Mouse (Mus musculus) neural tube, embryonic 15.5 days (tissue): ENCODE measurements around the gene Bmp6. TPM values are rescaled to one million over a fixed set of nuclear protein-coding genes. Genes with fewer than 3 reads are reported as not detected.

ENCODE experiments used
- ATAC-seq: fragments of 200-750 bp; cut with Nextera tagmentation; 2 replicates; pipeline ENCODE4 v1.8.0; 2017; ENCODE audit warnings: mild to moderate bottlenecking, moderate TSS enrichment, moderate library complexity; ENCODE audit not compliant: low FRiP score
- H3K27ac ChIP-seq: fragments of 300-500 bp; sonication (generic); replicated peaks from 2 replicates; pipeline ENCODE4 v1.5.1; 2015; ENCODE audit warnings: mild to moderate bottlenecking, inconsistent platforms
- H3K27me3 ChIP-seq: fragments of 300-500 bp; sonication (generic); replicated peaks from 2 replicates; pipeline ENCODE4 v1.6.1; 2015; ENCODE audit warnings: inconsistent platforms
- H3K36me3 ChIP-seq: fragments of 300-500 bp; sonication (generic); 2 replicates; pipeline ENCODE4 v1.6.1; 2015; ENCODE audit warnings: inconsistent platforms
- H3K4me1 ChIP-seq: fragments of 300-500 bp; sonication (generic); 2 replicates; pipeline ENCODE4 v1.6.1; 2015; ENCODE audit warnings: inconsistent platforms
- H3K4me2 ChIP-seq: fragments of 300-500 bp; sonication (generic); 2 replicates; pipeline ENCODE4 v1.6.1; 2015; ENCODE audit warnings: inconsistent platforms, mild to moderate bottlenecking, moderate library complexity
- H3K4me3 ChIP-seq: fragments of 300-500 bp; sonication (generic); replicated peaks from 2 replicates; pipeline ENCODE4 v1.5.1; 2015; ENCODE audit warnings: mild to moderate bottlenecking, inconsistent platforms
- H3K9ac ChIP-seq: fragments of 300-500 bp; sonication (generic); replicated peaks from 2 replicates; pipeline ENCODE4 v1.6.1; 2015; ENCODE audit warnings: mild to moderate bottlenecking, inconsistent platforms
- H3K9me3 ChIP-seq: fragments of 300-500 bp; sonication (generic); replicated peaks from 2 replicates; pipeline ENCODE4 v1.6.1; 2016; ENCODE audit warnings: inconsistent platforms
- WGBS: fragments of 180-500 bp; shearing (Covaris S2); methylation state at CpG from one replicate; pipeline ENCODE4 v1.1.7; 2015; ENCODE audit warnings: mixed read lengths; 5-methylcytosine and 5-hydroxymethylcytosine counted together
- polyA plus RNA-seq: library from polyadenylated mRNA; unstranded; fragments of >200 nt; fragmentation: Nextera tagmentation; extraction: Ambion mirVana; gene quantifications from 2 replicates; pipeline ENCODE4 v1.2.1, GENCODE M21; 2015

Gene Bmp6
- polyA plus RNA-seq, 1 experiment from 2014 or later, result 3.1 TPM

GRCm38 (mm10) chr13:38440240-38440639 lies 95.3 kb downstream of the Bmp6 start:
- Histone ChIP-seq H3K4me2 (no peak overlapping the region), H3K27ac (no peak overlapping the region), H3K4me1 (no peaks in the 10 kb centered on the region), H3K9me3 (no peaks in the 10 kb centered on the region), H3K36me3 (no peaks in the 10 kb centered on the region), H3K9ac (no peak overlapping the region), H3K27me3 (no peaks in the 10 kb centered on the region), H3K4me3 (no peak overlapping the region)
- ATAC-seq, result no peak
- WGBS, result 92% methylated on average over 10 of the region's 10 CpGs

- H3K27ac ChIP-seq, result no peak overlapping the region
- no peaks in the 10 kb centered on the region for H3K4me1 ChIP-seq
- H3K9ac ChIP-seq, result no peak overlapping the region
- no peaks in the 10 kb centered on the region for H3K9me3 ChIP-seq
- no peak for ATAC-seq
- H3K4me2 ChIP-seq, result no peak overlapping the region
- WGBS, result 90% methylated on average over 6 of the region's 6 CpGs
- no peaks in the 10 kb centered on the region for H3K36me3 ChIP-seq
- H3K4me3 ChIP-seq, result no peak overlapping the region
- no peaks in the 10 kb centered on the region for H3K27me3 ChIP-seq
Observed at GRCm38 (mm10) chr13:38448516-38449015, 103.7 kb downstream of the Bmp6 start.

GRCm38 (mm10) chr13:38450051-38450971 lies 105.4 kb downstream of the Bmp6 start:
- H3K36me3 ChIP-seq, result no peaks in the 10 kb centered on the region
- 82% methylated on average over 20 of the region's 20 CpGs for WGBS
- H3K4me3 ChIP-seq, result no peak overlapping the region
- no peak overlapping the region for H3K9ac ChIP-seq
- no peak overlapping the region for H3K4me2 ChIP-seq
- H3K9me3 ChIP-seq, result no peaks in the 10 kb centered on the region
- H3K4me1 ChIP-seq, result no peaks in the 10 kb centered on the region
- no peak for ATAC-seq
- H3K27ac ChIP-seq, result no peak overlapping the region
- no peaks in the 10 kb centered on the region for H3K27me3 ChIP-seq

GRCm38 (mm10) chr13:38451446-38451845 lies 106.5 kb downstream of the Bmp6 start:
- no peaks in the 10 kb centered on the region for H3K27me3 ChIP-seq
- no peaks in the 10 kb centered on the region for H3K4me1 ChIP-seq
- H3K9me3 ChIP-seq, result no peaks in the 10 kb centered on the region
- WGBS, result 83% methylated on average over 5 of the region's 5 CpGs
- H3K9ac ChIP-seq, result no peak overlapping the region
- no peaks in the 10 kb centered on the region for H3K36me3 ChIP-seq
- no peak for ATAC-seq
- H3K4me2 ChIP-seq, result no peak overlapping the region
- no peak overlapping the region for H3K4me3 ChIP-seq
- no peak overlapping the region for H3K27ac ChIP-seq

- Histone ChIP-seq H3K27me3 (no peaks in the 10 kb centered on the region), H3K9me3 (no peaks in the 10 kb centered on the region), H3K36me3 (no peaks in the 10 kb centered on the region), H3K9ac (no peak overlapping the region), H3K4me2 (no peak overlapping the region), H3K27ac (no peak overlapping the region), H3K4me1 (no peaks in the 10 kb centered on the region), H3K4me3 (no peak overlapping the region)
- ATAC-seq, result no peak
- WGBS, result 77% methylated on average over 1 of the region's 1 CpGs
Observed at GRCm38 (mm10) chr13:38463410-38463809, 118.5 kb downstream of the Bmp6 start.

GRCm38 (mm10) chr13:38470882-38471281 lies 126.0 kb downstream of the Bmp6 start:
- Histone ChIP-seq H3K27me3 (no peaks in the 10 kb centered on the region), H3K4me3 (no peak overlapping the region), H3K9ac (no peak overlapping the region), H3K4me1 (no peaks in the 10 kb centered on the region), H3K4me2 (no peak overlapping the region), H3K36me3 (no peaks in the 10 kb centered on the region), H3K27ac (no peak overlapping the region), H3K9me3 (no peaks in the 10 kb centered on the region)
- no peak for ATAC-seq
- 84% methylated on average over 5 of the region's 5 CpGs for WGBS

GRCm38 (mm10) chr13:38472636-38473035 lies 127.7 kb downstream of the Bmp6 start:
- no peak overlapping the region for H3K4me3 ChIP-seq
- no peaks in the 10 kb centered on the region for H3K9me3 ChIP-seq
- no peaks in the 10 kb centered on the region for H3K27me3 ChIP-seq
- no peak for ATAC-seq
- no peaks in the 10 kb centered on the region for H3K36me3 ChIP-seq
- 93% methylated on average over 4 of the region's 4 CpGs for WGBS
- no peaks in the 10 kb centered on the region for H3K4me1 ChIP-seq
- no peak overlapping the region for H3K4me2 ChIP-seq
- H3K9ac ChIP-seq, result no peak overlapping the region
- no peak overlapping the region for H3K27ac ChIP-seq

GRCm38 (mm10) chr13:38473497-38473896 lies 128.6 kb downstream of the Bmp6 start:
- no peak for ATAC-seq
- H3K4me3 ChIP-seq, result no peak overlapping the region
- WGBS, result 90% methylated on average over 6 of the region's 6 CpGs

GRCm38 (mm10) chr13:38476936-38477335 lies 132.0 kb downstream of the Bmp6 start:
- H3K9me3 ChIP-seq, result no peaks in the 10 kb centered on the region
- no peak overlapping the region for H3K4me3 ChIP-seq
- H3K27me3 ChIP-seq, result no peaks in the 10 kb centered on the region
- no peak overlapping the region for H3K27ac ChIP-seq
- no peaks in the 10 kb centered on the region for H3K4me1 ChIP-seq
- no peak overlapping the region for H3K4me2 ChIP-seq
- no peak for ATAC-seq
- WGBS, result 42% methylated on average over 8 of the region's 8 CpGs
- H3K9ac ChIP-seq, result no peak overlapping the region
- H3K36me3 ChIP-seq, result no peaks in the 10 kb centered on the region

More at GRCm38 (mm10) chr13:38473497-38473896, 128.6 kb downstream of the Bmp6 start:
- no peaks in the 10 kb centered on the region for H3K9me3 ChIP-seq
- no peak overlapping the region for H3K9ac ChIP-seq
- no peaks in the 10 kb centered on the region for H3K4me1 ChIP-seq
- H3K4me2 ChIP-seq, result no peak overlapping the region
- H3K27ac ChIP-seq, result no peak overlapping the region
- H3K27me3 ChIP-seq, result no peaks in the 10 kb centered on the region
- no peaks in the 10 kb centered on the region for H3K36me3 ChIP-seq

GRCm38 (mm10) chr13:38481021-38481420 lies 136.1 kb downstream of the Bmp6 start:
- Histone ChIP-seq H3K36me3 (no peaks in the 10 kb centered on the region), H3K4me3 (no peak overlapping the region), H3K9ac (no peak overlapping the region), H3K4me1 (no peaks in the 10 kb centered on the region), H3K9me3 (no peaks in the 10 kb centered on the region), H3K4me2 (no peak overlapping the region), H3K27ac (no peak overlapping the region), H3K27me3 (no peaks in the 10 kb centered on the region)
- 83% methylated on average over 7 of the region's 7 CpGs for WGBS
- no peak for ATAC-seq

- no peak overlapping the region for H3K4me3 ChIP-seq
- ATAC-seq, result no peak
- WGBS, result 89% methylated on average over 5 of the region's 5 CpGs
Observed at GRCm38 (mm10) chr13:38484701-38485100, 139.8 kb downstream of the Bmp6 start.

GRCm38 (mm10) chr13:38486767-38487166 lies 141.9 kb downstream of the Bmp6 start:
- no peaks in the 10 kb centered on the region for H3K9me3 ChIP-seq
- no peak overlapping the region for H3K4me3 ChIP-seq
- H3K36me3 ChIP-seq, result no peaks in the 10 kb centered on the region
- no peaks in the 10 kb centered on the region for H3K27me3 ChIP-seq
- no peak overlapping the region for H3K9ac ChIP-seq
- H3K4me1 ChIP-seq, result no peaks in the 10 kb centered on the region
- ATAC-seq, result no peak
- H3K27ac ChIP-seq, result no peak overlapping the region
- WGBS, result 94% methylated on average over 6 of the region's 6 CpGs
- no peak overlapping the region for H3K4me2 ChIP-seq

More at GRCm38 (mm10) chr13:38484701-38485100, 139.8 kb downstream of the Bmp6 start:
- H3K4me1 ChIP-seq, result no peaks in the 10 kb centered on the region
- no peaks in the 10 kb centered on the region for H3K27me3 ChIP-seq
- H3K9ac ChIP-seq, result no peak overlapping the region
- no peak overlapping the region for H3K27ac ChIP-seq
- no peak overlapping the region for H3K4me2 ChIP-seq
- no peaks in the 10 kb centered on the region for H3K9me3 ChIP-seq
- H3K36me3 ChIP-seq, result no peaks in the 10 kb centered on the region
